Mouse (Mus musculus) midbrain, postnatal 0 days (tissue): ENCODE results near the gene Ubtf. TPM values are rescaled to one million over a fixed set of nuclear protein-coding genes. Genes with fewer than 3 reads are reported as not detected.
A peak's percentile ranks its signal among the peaks of the same experiment; 100 is the strongest.

Experiments used
- ATAC-seq: fragments of 200-750 bp; cut with Nextera tagmentation; 2 replicates; pipeline ENCODE4 v1.8.0; 2017; ENCODE audit warnings: moderate number of reproducible peaks, mild to moderate bottlenecking, moderate TSS enrichment, moderate library complexity; ENCODE audit not compliant: low FRiP score
- DNase-seq: peaks from one replicate; pipeline ENCODE4 v3.0.0-alpha.2; 2015; ENCODE audit warnings: low spot score
- H3K27ac ChIP-seq: fragments of 300-500 bp; sonication (generic); 2 replicates; pipeline ENCODE4 v1.5.1; 2014; ENCODE audit warnings: low read depth, mild to moderate bottlenecking, low read length, mixed read lengths
- H3K27me3 ChIP-seq: fragments of 300-500 bp; sonication (generic); 2 replicates; pipeline ENCODE4 v1.6.1; 2014; ENCODE audit warnings: low read length, control low read depth, mixed read lengths; ENCODE audit not compliant: insufficient read depth
- H3K36me3 ChIP-seq: fragments of 300-500 bp; sonication (generic); 2 replicates; pipeline ENCODE4 v1.6.1; 2014; ENCODE audit warnings: low read length, control low read depth, mixed read lengths; ENCODE audit not compliant: insufficient read depth
- H3K4me1 ChIP-seq: fragments of 300-500 bp; sonication (generic); 2 replicates; pipeline ENCODE4 v1.6.1; 2014; ENCODE audit warnings: mild to moderate bottlenecking, control low read depth, antibody characterized with exemption, low read length, mixed read lengths; ENCODE audit not compliant: insufficient read depth
- H3K4me2 ChIP-seq: fragments of 300-500 bp; sonication (generic); 2 replicates; pipeline ENCODE4 v1.6.1; 2014; ENCODE audit warnings: low read depth, mild to moderate bottlenecking, low read length, mixed read lengths; ENCODE audit not compliant: poor library complexity, severe bottlenecking
- H3K4me3 ChIP-seq: fragments of 300-500 bp; sonication (generic); 2 replicates; pipeline ENCODE4 v1.5.1; 2014; ENCODE audit warnings: low read depth, mild to moderate bottlenecking, low read length, moderate library complexity
- H3K9ac ChIP-seq: fragments of 300-500 bp; sonication (generic); replicated peaks from 2 replicates; pipeline ENCODE4 v1.6.1; 2014; ENCODE audit warnings: mild to moderate bottlenecking, low read length, moderate library complexity, mixed read lengths; ENCODE audit not compliant: poor library complexity, severe bottlenecking
- H3K9me3 ChIP-seq: fragments of 300-500 bp; sonication (generic); 2 replicates; pipeline ENCODE4 v1.6.1; 2016; ENCODE audit warnings: low read length, control low read depth
- CTCF ChIP-seq: IDR thresholded peaks from 2 replicates; pipeline ENCODE4 v1.5.1; 2016; ENCODE audit warnings: antibody characterized with exemption, mild to moderate bottlenecking
- WGBS: fragments of 180-500 bp; shearing (Covaris S2); extraction: QIAGEN DNeasy Blood & Tissue Kit; methylation state at CpG from one replicate; pipeline ENCODE4 v1.1.7; 2014; 5-methylcytosine and 5-hydroxymethylcytosine counted together
- polyA plus RNA-seq: library from polyadenylated mRNA; unstranded; fragments of >200 nt; fragmentation: Nextera tagmentation; extraction: Ambion mirVana; gene quantifications from 2 replicates; pipeline ENCODE4 v1.2.1, GENCODE M21; 2015
- total RNA-seq: library from RNA; depleted of rRNA; stranded (reverse); fragments of >200 nt; gene quantifications from 2 replicates; pipeline ENCODE4 v1.2.3, GENCODE M21; 2014

The Ubtf gene
- total and polyA plus RNA-seq, 2 experiments from 2014 or later, result 64.3 TPM

- H3K9ac ChIP-seq, result no peak overlapping the region
- H3K27ac ChIP-seq, result no peak overlapping the region
- no peak for DNase-seq
- H3K9me3 ChIP-seq, result no peaks in the 10 kb centered on the region
- WGBS, result 90% methylated on average over 22 of the region's 22 CpGs
- H3K36me3 ChIP-seq, result peaks cover 53% of the 10 kb centered on the region
- no peaks in the 10 kb centered on the region for H3K27me3 ChIP-seq
- H3K4me1 ChIP-seq, result no peaks in the 10 kb centered on the region
- no peak for TF ChIP-seq CTCF
- H3K4me3 ChIP-seq, result no peak overlapping the region
- 0 out of 2 replicates have a peak overlapping the region, but pooled peaks have one; percentile 44 for H3K4me2 ChIP-seq
- no peak for ATAC-seq
These were observed 9.5 kb downstream of the Ubtf start for GRCm38 (mm10) chr11:102309821-102310617.

- peak; percentile 89 for ATAC-seq
These were observed 10.6 kb downstream of the Ubtf start for GRCm38 (mm10) chr11:102308979-102309378.

GRCm38 (mm10) chr11:102308104-102308503, 11.4 kb downstream of the Ubtf start:
- Histone ChIP-seq H3K9me3 (no peaks in the 10 kb centered on the region), H3K4me3 (no peak overlapping the region), H3K4me2 (no peak overlapping the region), H3K4me1 (no peaks in the 10 kb centered on the region), H3K36me3 (peaks cover 41% of the 10 kb centered on the region), H3K27ac (no peak overlapping the region), H3K27me3 (no peaks in the 10 kb centered on the region), H3K9ac (no peak overlapping the region)
- no peak for ATAC-seq
- WGBS, result 86% methylated on average over 9 of the region's 9 CpGs
- TF ChIP-seq CTCF, result no peak
- no peak for DNase-seq

More at GRCm38 (mm10) chr11:102308979-102309378, 10.6 kb downstream of the Ubtf start:
- no peaks in the 10 kb centered on the region for H3K9me3 ChIP-seq
- H3K36me3 ChIP-seq, result peaks cover 49% of the 10 kb centered on the region
- peak; percentile 97 for DNase-seq
- peak overlapping the region; percentile 47; the same call in 1 of the 2 replicates for H3K27ac ChIP-seq
- H3K27me3 ChIP-seq, result no peaks in the 10 kb centered on the region
- H3K4me2 ChIP-seq, result peak overlapping the region; percentile 44
- WGBS, result under 1% methylated on average over 27 of the region's 27 CpGs
- peak; percentile 98 for TF ChIP-seq CTCF
- H3K4me1 ChIP-seq, result no peaks in the 10 kb centered on the region
- peak overlapping the region; percentile 22 for H3K4me3 ChIP-seq
- H3K9ac ChIP-seq, result no peak overlapping the region

DNA sequence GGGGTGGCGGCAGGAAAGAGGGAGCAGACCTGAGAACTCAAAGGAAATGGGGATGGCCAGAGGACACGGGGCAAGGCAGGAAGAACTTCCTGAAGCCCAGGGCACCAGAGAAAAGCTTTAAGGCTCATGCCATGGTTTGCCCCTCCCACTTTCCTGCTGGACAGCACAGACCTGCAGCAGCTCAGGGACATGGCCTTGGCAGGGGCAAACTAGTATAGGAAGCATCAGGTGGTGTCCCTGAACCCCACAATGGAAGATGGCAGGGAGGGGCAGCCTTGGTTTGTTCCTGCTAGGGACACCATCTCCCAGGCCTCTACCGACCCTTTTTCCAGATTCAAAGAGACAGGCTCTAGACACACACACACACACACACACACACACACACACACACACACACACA, 14.2 kb downstream of the Ubtf start:
- H3K27me3 ChIP-seq, result no peaks in the 10 kb centered on the region
- no peak for ATAC-seq
- no peak for DNase-seq
- 53% methylated on average over 3 of the region's 3 CpGs for WGBS
- no peak overlapping the region for H3K9ac ChIP-seq
- H3K4me1 ChIP-seq, result no peaks in the 10 kb centered on the region
- H3K36me3 ChIP-seq, result peaks cover 31% of the 10 kb centered on the region
- H3K4me2 ChIP-seq, result no peak overlapping the region
- TF ChIP-seq CTCF, result no peak
- H3K9me3 ChIP-seq, result no peaks in the 10 kb centered on the region
- H3K4me3 ChIP-seq, result no peak overlapping the region
- no peak overlapping the region for H3K27ac ChIP-seq

DNA sequence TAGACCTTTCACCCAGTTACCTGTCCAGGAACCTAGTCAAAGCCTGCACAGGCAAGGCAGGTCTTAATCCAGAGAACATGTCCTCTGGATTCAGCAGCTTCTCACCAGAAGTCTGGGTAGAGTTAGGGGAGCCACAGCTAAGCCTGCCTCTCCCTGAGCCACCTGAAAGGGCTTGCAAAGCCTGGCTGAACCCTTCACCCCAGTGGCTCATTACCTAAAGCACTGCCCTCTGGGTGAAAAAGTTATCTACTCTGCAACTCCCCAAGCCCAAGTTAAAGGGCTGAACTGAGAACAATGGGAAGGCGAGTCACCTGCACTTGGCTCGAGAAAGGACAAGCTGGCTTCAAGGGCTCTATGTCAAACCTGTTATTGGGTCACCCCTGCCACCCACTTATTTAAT, 15.4 kb downstream of the Ubtf start:
- no peak for TF ChIP-seq CTCF
- ATAC-seq (no peak), DNase-seq (no peak)
- Histone ChIP-seq H3K4me1 (no peaks in the 10 kb centered on the region), H3K9ac (no peak overlapping the region), H3K36me3 (peaks cover 24% of the 10 kb centered on the region), H3K27ac (no peak overlapping the region), H3K4me3 (no peak overlapping the region), H3K27me3 (no peaks in the 10 kb centered on the region), H3K4me2 (no peak overlapping the region), H3K9me3 (no peaks in the 10 kb centered on the region)
- WGBS, result 59% methylated on average over 2 of the region's 2 CpGs

DNA sequence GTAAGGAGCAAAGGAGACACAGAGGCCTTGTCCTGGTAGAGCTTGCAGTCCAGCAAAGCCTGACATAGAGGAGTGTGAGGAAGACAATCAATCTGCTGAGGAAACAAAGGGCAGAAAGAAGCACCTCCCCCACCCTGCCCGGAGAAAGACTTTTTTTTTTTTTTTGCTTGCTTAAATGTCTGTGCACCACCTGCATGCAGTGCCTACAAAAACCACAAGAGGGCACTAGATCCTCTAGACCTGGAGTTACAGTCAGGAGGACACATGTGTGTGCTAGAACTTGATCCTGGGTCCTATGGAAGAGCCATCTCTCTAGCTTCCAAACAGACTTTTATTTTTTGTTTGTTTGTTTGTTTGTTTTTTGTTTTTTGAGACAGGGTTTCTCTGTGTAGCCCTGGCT, 19.7 kb downstream of the Ubtf start:
- WGBS, result 12% methylated on average over 1 of the region's 1 CpGs
- no peak for ATAC-seq

More for the DNA sequence above, 19.7 kb downstream of the Ubtf start:
- no peak overlapping the region for H3K4me3 ChIP-seq
- H3K4me1 ChIP-seq, result peaks cover 4% of the 10 kb centered on the region; the same call in 1 of the 2 replicates
- TF ChIP-seq CTCF, result peak; percentile 76
- H3K36me3 ChIP-seq, result no peaks in the 10 kb centered on the region
- no peak overlapping the region for H3K27ac ChIP-seq
- H3K27me3 ChIP-seq, result no peaks in the 10 kb centered on the region
- no peaks in the 10 kb centered on the region for H3K9me3 ChIP-seq
- DNase-seq, result peak; percentile 63
- no peak overlapping the region for H3K4me2 ChIP-seq
- no peak overlapping the region for H3K9ac ChIP-seq
